Mouse (Mus musculus) small intestine, adult 2 months (tissue): ENCODE measurements at regions not wholly inside any gene's neighbourhood (a gene's known extent, or its start where the extent isn't known, plus 50 kb on each side); places are given as distances from the start of the nearest gene placed in this dataset.

Source experiments
- H3K27ac ChIP-seq: fragments of 200-500 bp; 2 replicates; pipeline ENCODE4 v1.5.1; 2012; ENCODE audit warnings: low read depth, low read length, control low read depth, inconsistent platforms; ENCODE audit not compliant: insufficient read depth
- H3K27me3 ChIP-seq: fragments of 200-500 bp; 2 replicates; pipeline ENCODE4 v1.6.1; 2012; ENCODE audit warnings: mild to moderate bottlenecking, moderate library complexity, low read length, inconsistent platforms; ENCODE audit not compliant: control insufficient read depth, insufficient read depth
- H3K36me3 ChIP-seq: fragments of 200-500 bp; 2 replicates; pipeline ENCODE4 v1.6.1; 2012; ENCODE audit warnings: mild to moderate bottlenecking, low read length, control low read depth, inconsistent platforms; ENCODE audit not compliant: control insufficient read depth, insufficient read depth
- H3K4me1 ChIP-seq: fragments of 200-500 bp; 2 replicates; pipeline ENCODE4 v1.6.1; 2012; ENCODE audit warnings: low read length, inconsistent platforms, mixed read lengths; ENCODE audit not compliant: control insufficient read depth, insufficient read depth, insufficient read length
- H3K4me3 ChIP-seq: fragments of 200-500 bp; 2 replicates; pipeline ENCODE4 v1.5.1; 2012; ENCODE audit warnings: low read depth, mild to moderate bottlenecking, control low read depth, inconsistent platforms, low read length, moderate library complexity
- CTCF ChIP-seq: fragments of 200-500 bp; IDR thresholded peaks from 2 replicates; pipeline ENCODE4 v1.5.1; 2012; ENCODE audit warnings: low read depth, mild to moderate bottlenecking, control low read depth, inconsistent platforms, low read length, moderate library complexity, mixed read lengths; ENCODE audit not compliant: insufficient replicate concordance, insufficient read length; ENCODE audit errors: extremely low read depth
- POLR2A ChIP-seq: fragments of 200-500 bp; IDR thresholded peaks from 2 replicates; pipeline ENCODE4 v1.6.1; 2012; ENCODE audit warnings: low read depth, mild to moderate bottlenecking, control low read depth, inconsistent platforms, low read length, moderate library complexity
- WGBS: fragments of 180-500 bp; shearing (Covaris S2); methylation state at CpG from one replicate; pipeline ENCODE4 v1.1.7; 2018; 5-methylcytosine and 5-hydroxymethylcytosine counted together

DNA sequence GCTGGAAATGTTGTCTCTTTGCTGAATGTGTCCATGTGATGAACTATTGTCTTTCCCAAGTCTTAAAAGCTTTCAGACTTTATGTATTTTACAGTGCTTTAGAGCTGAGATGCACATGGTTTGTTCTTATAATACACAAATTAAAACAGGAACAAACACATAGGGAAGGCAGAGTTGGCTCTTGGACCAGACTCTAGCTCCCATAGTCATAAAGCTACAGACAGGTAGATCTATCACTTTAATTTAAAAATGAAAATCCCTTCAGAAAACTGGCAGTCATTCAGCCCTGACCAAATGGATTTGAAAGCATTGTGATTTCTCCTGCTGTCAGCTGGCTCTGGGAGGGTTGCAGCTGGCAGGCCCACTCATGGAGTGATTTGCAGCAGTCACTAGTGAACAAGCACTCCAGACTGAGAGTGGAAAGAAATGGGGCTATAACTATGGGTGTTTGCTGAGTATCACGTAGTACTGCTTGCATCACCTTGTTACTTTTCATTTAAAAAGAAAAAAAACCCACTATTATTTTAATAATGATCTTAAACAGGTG is 161.8 kb downstream of the Pik3r1 start:
- no peak for TF ChIP-seq POLR2A
- no peak for TF ChIP-seq CTCF
- no peaks in the 10 kb centered on the region for H3K4me1 ChIP-seq
- H3K27ac ChIP-seq, result no peak overlapping the region
- WGBS, result 83% methylated on average over 1 of the region's 1 CpGs
- no peak overlapping the region for H3K4me3 ChIP-seq
- H3K27me3 ChIP-seq, result no peaks in the 10 kb centered on the region
- H3K36me3 ChIP-seq, result no peaks in the 10 kb centered on the region

- H3K4me1 ChIP-seq, result no peaks in the 10 kb centered on the region
- no peak for TF ChIP-seq CTCF
- no peak for TF ChIP-seq POLR2A
- H3K27ac ChIP-seq, result no peak overlapping the region
- no peaks in the 10 kb centered on the region for H3K27me3 ChIP-seq
- H3K36me3 ChIP-seq, result no peaks in the 10 kb centered on the region
- WGBS, result 89% methylated on average over 4 of the region's 4 CpGs
- no peak overlapping the region for H3K4me3 ChIP-seq
Observed at GRCm38 (mm10) chr13:101605685-101606084, 162.3 kb downstream of the Pik3r1 start.

GRCm38 (mm10) chr13:101605051-101605450 is 163.0 kb downstream of the Pik3r1 start:
- no peak overlapping the region for H3K27ac ChIP-seq
- 54% methylated on average over 4 of the region's 4 CpGs for WGBS
- no peaks in the 10 kb centered on the region for H3K4me1 ChIP-seq
- no peak overlapping the region for H3K4me3 ChIP-seq
- no peaks in the 10 kb centered on the region for H3K36me3 ChIP-seq
- no peaks in the 10 kb centered on the region for H3K27me3 ChIP-seq
- no peak for TF ChIP-seq POLR2A
- no peak for TF ChIP-seq CTCF

DNA sequence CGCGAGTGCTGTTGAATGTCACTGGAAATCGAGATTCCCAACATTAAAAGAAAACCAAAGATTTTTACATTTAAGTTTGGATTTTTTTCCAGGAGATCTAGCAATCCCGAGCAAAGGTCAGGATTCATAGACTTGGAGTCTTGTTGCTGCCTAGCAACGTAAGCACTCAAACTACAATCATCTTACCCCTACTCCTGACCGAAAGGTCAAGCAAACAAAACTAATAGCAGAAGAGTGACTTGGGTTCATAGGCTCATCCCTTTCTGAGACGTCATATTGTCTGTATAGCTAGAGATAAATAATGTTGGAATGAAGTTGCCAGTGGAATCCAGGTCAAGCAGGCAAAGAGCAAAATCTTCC is 169.9 kb downstream of the Pik3r1 start:
- TF ChIP-seq POLR2A, result no peak
- TF ChIP-seq CTCF, result no peak
- 22% methylated on average over 7 of the region's 7 CpGs for WGBS
- no peak overlapping the region for H3K4me3 ChIP-seq
- H3K27me3 ChIP-seq, result no peaks in the 10 kb centered on the region
- no peaks in the 10 kb centered on the region for H3K36me3 ChIP-seq
- peak overlapping the region; percentile 68; the same call in 1 of the 2 replicates for H3K27ac ChIP-seq
- H3K4me1 ChIP-seq, result peaks cover 9% of the 10 kb centered on the region; the same call in 1 of the 2 replicates

- TF ChIP-seq CTCF (no peak), POLR2A (no peak)
- peaks cover 9% of the 10 kb centered on the region; the same call in 1 of the 2 replicates for H3K4me1 ChIP-seq
- H3K27me3 ChIP-seq, result no peaks in the 10 kb centered on the region
- H3K4me3 ChIP-seq, result peak overlapping the region; percentile 36
- WGBS, result 26% methylated on average over 14 of the region's 14 CpGs
- peak overlapping the region; percentile 68 for H3K27ac ChIP-seq
- H3K36me3 ChIP-seq, result no peaks in the 10 kb centered on the region
Observed at GRCm38 (mm10) chr13:101597243-101598125, 170.5 kb downstream of the Pik3r1 start.

GRCm38 (mm10) chr13:101594511-101595175 is 173.4 kb downstream of the Pik3r1 start:
- TF ChIP-seq POLR2A (no peak), CTCF (no peak)
- WGBS, result 92% methylated on average over 11 of the region's 11 CpGs

GRCm38 (mm10) chr13:101592355-101592754 is 175.7 kb downstream of the Pik3r1 start:
- no peaks in the 10 kb centered on the region for H3K36me3 ChIP-seq
- no peaks in the 10 kb centered on the region for H3K27me3 ChIP-seq
- H3K27ac ChIP-seq, result no peak overlapping the region
- no peak overlapping the region for H3K4me3 ChIP-seq
- H3K4me1 ChIP-seq, result peaks cover 4% of the 10 kb centered on the region; the same call in 1 of the 2 replicates
- TF ChIP-seq CTCF (no peak), POLR2A (no peak)
- WGBS, result 78% methylated on average over 1 of the region's 1 CpGs

More at GRCm38 (mm10) chr13:101594511-101595175, 173.4 kb downstream of the Pik3r1 start:
- H3K36me3 ChIP-seq, result no peaks in the 10 kb centered on the region
- no peaks in the 10 kb centered on the region for H3K27me3 ChIP-seq
- H3K4me1 ChIP-seq, result peaks cover 9% of the 10 kb centered on the region; the same call in 1 of the 2 replicates
- H3K4me3 ChIP-seq, result no peak overlapping the region
- H3K27ac ChIP-seq, result no peak overlapping the region
